Mouse (Mus musculus) lung, adult 18-20 months (tissue): ENCODE results near the gene Grasp.

Source experiments
- DNase-seq, 2 experiments: peaks; one replicate each; pipeline ENCODE4 v3.0.0; 2022; ENCODE audit warnings: mixed read lengths in 2 of 2

The Grasp gene

DNA sequence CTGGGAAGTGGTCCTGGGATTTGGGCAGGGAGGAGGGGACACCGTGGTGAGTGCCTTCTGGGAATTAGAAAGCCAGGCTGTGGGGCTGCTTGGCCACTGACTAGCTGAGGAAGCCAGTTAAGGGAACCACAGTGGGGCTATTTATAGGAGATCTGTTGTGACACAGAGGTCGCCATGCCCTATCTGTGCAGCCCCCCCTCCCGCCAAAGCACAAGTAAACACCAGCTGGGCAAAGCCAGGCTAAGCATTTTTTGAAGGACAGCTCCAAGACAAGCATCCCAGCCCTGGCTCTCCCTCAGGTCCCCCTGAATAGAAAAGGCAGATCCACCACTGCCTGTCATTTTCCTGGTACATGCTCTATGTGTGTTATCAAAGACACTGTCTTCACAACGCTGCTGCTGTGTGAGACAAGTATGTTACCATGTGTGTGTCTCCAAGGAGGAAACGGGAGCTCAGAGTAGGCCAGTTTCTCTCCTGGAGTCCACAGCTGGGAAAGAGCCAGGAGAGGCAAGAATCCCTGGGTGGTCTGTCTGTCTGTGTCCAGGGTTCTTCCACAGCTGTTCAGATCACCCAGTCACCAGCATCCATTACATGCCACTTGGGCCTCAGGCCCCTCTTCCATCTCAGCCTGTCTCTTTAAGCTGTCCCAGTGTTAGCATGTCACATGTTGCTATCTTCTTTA is 24.2 kb downstream of the Grasp start:
- no peak for DNase-seq

- no peak for DNase-seq
Measured at GRCm38 (mm10) chr15:101250220-101250800, 26.3 kb downstream of the Grasp start.

- DNase-seq = no peak
Measured at GRCm38 (mm10) chr15:101251930-101252329, 27.9 kb downstream of the Grasp start.

GRCm38 (mm10) chr15:101252614-101253013 is 28.6 kb downstream of the Grasp start:
- no peak for DNase-seq

DNA sequence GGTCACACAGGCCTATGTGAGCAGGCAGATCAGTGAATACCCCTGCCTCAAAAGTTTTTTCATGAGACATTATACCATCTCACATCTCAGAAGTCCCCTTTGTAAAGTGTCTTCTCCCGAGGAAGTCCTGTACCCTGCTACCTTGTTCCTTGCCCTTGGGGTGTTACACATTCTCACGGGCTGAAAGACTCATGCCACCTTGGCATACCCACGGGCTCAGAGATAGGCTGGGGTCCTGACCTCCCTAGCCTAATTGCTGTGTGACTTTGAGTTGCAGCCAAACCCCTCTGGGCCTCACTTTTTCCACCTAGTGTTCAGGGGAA is 29.5 kb downstream of the Grasp start:
- DNase-seq = no peak

DNA sequence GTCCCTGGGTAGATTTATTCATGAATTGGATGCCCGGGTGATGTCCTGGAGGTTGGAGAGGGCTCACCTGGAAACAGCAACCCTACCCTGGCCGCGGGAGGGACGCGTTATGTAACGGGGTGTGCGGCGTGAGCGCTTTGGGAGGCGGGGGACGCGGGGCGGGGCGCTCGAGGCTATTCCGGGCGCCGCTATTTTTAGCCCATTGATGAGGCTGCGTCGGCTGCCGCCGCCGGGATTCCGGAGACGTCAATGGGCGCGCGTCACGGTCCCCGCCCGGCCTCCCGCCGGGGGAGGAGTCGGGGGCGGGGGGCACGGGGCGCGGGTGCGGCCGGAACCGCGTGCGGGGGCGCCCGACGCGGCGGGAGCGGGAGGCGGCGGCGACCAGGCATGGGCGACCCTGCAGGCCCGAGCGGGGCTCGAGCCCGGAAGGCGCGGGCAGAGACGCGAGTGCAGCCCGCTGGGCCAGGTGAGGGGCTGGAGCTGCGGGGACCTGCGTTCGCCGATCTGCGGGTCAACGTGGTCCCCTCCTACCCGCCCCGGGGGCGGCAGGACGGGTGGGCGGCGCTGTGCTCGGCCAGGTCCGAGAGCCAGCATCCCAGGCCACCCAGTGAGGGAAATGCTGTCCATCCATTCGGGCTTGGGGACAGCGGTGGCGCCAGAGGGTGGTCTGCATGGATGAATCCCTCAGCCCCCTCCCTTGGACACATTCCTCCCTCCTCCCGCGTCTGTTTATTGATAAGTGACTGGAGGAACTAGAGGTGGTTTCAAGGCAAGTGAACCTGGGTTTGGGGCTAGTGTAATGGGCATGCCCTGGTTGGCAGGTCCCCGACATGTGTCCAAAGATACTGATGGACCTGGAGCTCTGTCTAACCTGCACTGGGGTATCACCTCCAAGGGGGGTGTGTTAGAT is 30.2 kb downstream of the Grasp start, which contains the start of gene Nr4a1:
Gene Nr4a1 (plus strand): TSS at position 384 of the 910 bp plus-strand sequence.
- DNase-seq = peak; percentile 88 to 92

- no peak for DNase-seq
Measured at GRCm38 (mm10) chr15:101255842-101256462, 32.0 kb downstream of the Grasp start.

GRCm38 (mm10) chr15:101256463-101257206 is 32.6 kb downstream of the Grasp start:
- DNase-seq = no peak

DNA sequence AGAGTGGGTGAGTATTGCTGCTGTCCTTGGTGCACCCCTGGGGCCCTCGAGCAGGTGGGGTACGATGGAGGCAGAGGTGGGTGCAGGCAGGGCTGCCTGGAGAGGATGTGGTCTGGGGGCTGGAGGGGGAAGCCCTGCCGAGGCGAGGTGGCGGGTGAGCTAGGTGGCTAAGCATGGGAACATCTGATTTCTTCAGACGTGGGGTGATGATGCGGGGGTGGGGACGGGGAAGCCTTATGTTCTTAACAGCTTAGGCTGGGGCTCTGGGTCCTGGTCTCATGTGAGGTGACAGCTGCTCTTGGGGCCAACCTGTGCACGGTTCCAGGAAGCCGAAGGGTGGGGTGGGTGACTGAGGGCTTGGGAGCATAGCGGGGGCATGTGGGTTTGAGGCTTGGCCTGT is 34.4 kb downstream of the Grasp start:
- DNase-seq = no peak

- no peak for DNase-seq
Measured at GRCm38 (mm10) chr15:101259922-101260321, 35.9 kb downstream of the Grasp start.

- DNase-seq = peak; percentile 71 to 77
Measured at GRCm38 (mm10) chr15:101260387-101260786, 36.4 kb downstream of the Grasp start.

DNA sequence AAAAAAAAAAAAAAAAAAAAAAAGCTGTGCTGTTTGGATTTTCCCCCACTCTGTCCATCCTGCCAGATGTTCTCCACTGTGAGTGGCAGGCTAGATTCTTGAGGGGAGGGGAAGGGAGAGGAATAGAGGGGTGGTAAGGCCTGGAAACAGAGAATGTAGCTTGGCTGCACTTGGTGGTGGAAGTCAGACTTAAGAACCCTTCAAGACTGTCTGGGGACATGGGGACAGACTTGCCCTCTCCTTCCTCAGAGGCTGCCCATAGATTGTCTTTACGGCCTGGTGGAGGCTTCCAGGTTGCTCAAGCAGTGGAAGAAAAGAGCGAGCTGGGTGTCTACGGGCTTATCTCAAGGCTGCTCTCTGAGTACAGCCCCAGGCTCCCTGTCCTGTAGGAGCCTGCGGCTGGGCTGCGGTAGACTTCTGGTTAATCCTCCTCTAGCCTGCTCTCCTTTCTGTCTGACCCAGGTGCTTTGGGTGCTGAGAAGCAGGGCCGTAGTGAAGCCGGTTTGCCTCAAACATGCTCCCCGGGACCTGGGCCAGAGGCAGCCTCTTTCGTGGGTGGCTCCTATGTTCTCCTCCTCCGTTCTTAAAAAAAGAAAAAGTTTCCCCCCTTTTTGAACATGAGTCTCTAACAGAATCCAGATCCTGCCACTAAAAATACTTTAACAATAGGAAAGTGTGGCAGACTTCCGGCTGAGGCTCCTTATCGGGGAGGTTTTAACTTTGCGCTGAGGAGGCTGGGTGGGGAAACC is 37.1 kb downstream of the Grasp start:
- no peak for DNase-seq

DNA sequence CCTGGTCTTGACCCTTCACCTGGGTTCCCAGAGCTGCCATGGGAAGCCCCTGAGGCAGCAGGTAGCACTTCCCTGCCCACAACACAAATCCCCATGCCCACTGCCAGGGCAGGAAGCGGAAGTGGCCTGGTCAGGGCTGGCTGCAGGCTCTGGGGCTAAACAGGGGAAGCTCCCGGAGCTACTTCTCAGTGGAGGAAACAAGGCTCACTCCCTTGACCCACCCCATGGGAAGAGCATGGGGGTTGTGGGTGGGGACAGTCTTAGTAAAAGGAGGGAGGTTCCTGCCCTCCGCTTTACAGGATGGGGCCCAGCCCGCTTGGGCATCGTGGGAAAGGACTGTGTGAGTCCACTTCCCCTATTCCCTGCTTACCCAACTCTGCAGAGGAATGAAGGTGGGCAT is 38.5 kb downstream of the Grasp start:
- peak; percentile 67 to 68 for DNase-seq

- peak; percentile 96 to 98 for DNase-seq
Measured at GRCm38 (mm10) chr15:101266132-101266963, 42.4 kb downstream of the Grasp start.

DNA sequence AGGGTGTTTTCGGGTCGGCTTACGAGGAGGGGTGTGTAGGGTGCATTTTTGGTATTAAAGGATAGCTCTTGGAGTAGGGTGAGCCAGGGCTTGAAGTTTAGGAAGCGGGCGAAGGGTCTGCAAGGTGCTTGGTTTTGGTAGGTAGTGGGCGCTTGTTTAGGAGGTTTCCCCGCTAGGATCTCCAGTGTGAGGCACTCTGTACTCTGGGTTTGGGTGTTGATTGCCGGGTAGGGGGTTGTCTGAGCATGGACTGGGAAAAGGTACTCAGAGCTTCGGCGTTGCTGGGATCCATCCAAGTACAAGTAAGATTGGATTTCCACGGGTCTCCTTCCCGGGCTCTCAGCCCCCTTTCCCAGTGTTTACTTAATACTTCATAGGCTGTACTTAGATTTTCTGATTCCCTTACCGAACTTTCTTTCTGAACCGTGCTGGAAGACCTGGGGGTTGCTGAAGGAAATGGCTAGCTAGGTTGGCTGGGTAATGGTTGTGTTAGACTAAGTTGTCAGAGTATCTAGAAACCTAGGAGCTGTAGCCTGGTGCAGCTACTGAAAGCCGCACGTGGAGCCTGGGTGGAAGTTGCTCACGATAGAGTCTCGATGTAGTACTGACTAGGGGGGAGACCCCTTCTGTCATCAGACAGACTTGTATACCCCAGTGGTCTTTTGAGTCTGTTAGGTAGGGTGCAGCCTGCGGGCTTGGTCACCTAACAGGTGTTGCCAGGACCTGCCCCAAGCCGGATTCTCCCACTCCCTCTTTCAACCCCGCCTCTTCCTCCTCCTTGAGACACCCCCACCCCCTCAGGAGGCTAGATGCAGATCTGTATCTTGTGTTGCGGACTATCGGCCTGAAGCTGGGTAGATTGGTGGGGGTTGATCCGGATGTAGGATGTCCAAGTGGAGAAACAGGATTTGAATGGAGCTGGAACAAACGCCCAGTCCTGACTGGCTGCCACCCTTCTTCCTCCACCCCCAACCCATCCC is 43.4 kb downstream of the Grasp start:
- DNase-seq = peak; percentile 60 to 72

DNA sequence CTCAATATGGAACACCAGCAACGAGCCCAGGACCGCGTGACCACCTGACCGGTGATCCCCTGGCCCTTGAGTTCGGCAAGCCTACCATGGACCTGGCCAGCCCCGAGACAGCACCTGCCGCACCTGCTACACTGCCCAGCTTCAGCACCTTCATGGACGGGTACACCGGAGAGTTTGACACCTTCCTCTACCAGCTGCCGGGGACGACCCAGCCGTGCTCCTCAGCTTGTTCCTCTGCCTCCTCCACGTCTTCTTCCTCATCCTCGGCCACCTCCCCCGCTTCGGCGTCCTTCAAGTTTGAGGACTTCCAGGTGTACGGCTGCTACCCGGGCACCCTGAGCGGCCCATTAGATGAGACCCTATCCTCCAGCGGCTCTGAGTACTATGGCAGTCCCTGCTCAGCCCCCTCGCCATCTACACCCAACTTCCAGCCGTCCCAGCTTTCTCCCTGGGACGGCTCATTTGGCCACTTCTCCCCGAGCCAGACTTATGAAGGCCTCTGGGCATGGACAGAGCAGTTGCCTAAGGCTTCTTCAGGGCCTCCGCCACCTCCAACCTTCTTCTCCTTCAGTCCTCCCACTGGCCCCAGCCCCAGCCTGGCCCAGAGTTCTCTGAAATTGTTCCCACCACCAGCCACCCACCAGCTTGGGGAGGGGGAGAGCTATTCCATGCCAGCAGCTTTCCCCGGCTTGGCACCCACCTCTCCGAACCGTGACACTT is 46.3 kb downstream of the Grasp start:
- DNase-seq = no peak

GRCm38 (mm10) chr15:101271107-101271506 is 47.1 kb downstream of the Grasp start:
- no peak for DNase-seq

DNA sequence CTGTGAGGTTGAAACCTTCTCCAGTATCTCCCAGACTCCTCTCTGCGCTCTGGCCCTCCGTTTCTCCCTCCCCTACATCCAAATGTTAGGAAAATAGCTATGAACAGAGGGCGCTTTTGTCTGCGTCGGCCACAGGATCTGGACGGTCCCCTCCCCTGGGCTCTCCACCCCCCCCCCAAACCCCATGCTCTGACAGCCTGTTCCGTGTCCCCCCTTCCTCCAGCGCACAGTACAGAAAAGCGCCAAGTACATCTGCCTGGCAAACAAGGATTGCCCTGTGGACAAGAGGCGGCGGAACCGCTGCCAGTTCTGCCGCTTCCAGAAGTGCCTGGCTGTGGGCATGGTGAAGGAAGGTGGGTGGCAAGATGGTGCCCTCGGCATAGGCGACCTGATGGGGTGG is 47.5 kb downstream of the Grasp start:
- DNase-seq = no peak

DNA sequence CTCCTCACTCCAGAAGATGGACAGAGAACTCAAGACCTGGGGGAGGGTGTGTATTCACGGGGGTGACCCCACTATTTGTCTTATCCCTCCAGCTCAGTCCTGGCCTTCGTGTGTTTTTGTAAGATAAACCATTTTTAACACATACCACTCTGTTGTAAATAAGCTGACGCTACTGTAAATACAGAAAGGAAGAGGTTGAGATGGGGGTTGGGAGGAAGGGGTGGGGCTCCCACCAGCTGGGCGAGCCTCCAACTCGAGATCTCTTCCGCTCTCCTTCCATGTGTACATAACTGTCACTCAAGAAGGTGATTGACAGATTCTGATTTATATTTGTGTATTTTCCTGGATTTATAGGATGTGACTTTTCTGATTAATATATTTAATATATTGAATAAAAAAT is 50.4 kb downstream of the Grasp start:
- no peak for DNase-seq
